Mouse (Mus musculus): ENCODE results near the gene Slc16a8. TPM values are rescaled to one million over a fixed set of nuclear protein-coding genes. Genes with fewer than 3 reads are reported as not detected.
A peak's percentile ranks its signal among the peaks of the same experiment; 100 is the strongest.
"Not testable (repeated sequence)": the region's sequence is repeated elsewhere in the genome, so short reads cannot be mapped to it uniquely, and the experiment has no call there.

Slc16a8 gene
- total and polyA plus RNA-seq, 2 experiments from 2014 or later: 0.67 to 1.8 TPM

DNA sequence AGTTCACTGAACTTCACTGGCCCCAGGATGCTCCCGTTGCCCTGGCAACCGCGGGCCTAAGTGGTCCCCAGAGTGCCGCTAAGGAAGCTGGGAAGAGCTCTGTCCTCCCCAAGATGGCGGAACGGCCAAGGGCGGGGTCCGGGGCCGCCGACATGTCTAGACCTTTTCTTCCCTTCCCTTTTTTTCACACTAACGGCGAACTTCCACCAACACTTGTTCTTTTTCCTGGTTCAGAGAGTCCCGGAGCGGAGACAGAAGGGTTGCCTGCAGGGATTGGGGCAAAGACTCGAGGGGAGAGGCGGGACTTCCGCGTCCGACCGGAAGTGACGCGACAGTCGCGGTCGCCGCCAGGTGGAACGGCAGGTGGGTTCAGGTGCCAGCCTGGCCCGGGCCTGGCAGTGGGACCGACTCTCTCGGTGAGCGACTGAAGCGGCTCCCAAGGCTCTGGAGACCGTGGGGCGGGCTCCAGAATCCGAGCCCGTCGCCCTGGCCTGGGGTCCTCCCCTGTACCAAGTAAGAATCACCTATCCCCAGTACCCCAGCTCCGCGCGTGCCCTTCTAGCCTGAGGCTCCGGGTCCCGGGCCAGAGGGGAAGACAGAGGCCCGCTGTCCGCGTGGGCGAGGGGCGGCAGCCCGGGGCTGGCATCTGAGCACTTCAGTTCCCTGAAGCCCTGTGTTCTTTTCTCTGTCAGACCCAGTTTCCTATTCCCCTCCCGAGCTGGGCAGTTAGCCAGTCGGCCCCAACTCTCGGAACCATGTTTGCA, 25.3 kb downstream of the Slc16a8 start, which contains the start of the genes Pick1 and Gm49486:
TSS of gene Pick1 (plus strand) at position 116 of the 764 bp plus-strand sequence.
TSS of gene Gm49486 (plus strand) at position 334 of the 764 bp plus-strand sequence.
- ATAC-seq (ENCODE audit: insufficient read depth, low read depth): peak; percentile 88
- under 1% methylated on average over 50 of the region's 51 CpGs for WGBS
- no peak for TF ChIP-seq CTCF (IDR thresholded peaks at IDR 0.05; ENCODE audit: low read depth)
- peak; percentile 39; the same call in 1 of the 2 replicates for TF ChIP-seq EP300 (IDR thresholded peaks at IDR 0.05; ENCODE audit: low read depth)

GRCm38 (mm10) chr15:79225780-79226179, 28.8 kb downstream of the Slc16a8 start:
- H3K4me1 ChIP-seq (ENCODE audit: control insufficient read depth, insufficient read depth); H3K4me2 ChIP-seq (ENCODE audit: low read depth, low read length); ATAC-seq (ENCODE audit: insufficient read depth, low read depth); H3K9ac ChIP-seq (replicated peaks; ENCODE audit: low read depth, low read length); H3K4me3 ChIP-seq (ENCODE audit: low read depth, low read length); H3K36me3 ChIP-seq (replicated peaks; ENCODE audit: control insufficient read depth, insufficient read depth, low read length); DNase-seq (ENCODE audit: low spot score); H3K27me3 ChIP-seq (ENCODE audit: control insufficient read depth, insufficient read depth, low read length); H3K9me3 ChIP-seq (replicated peaks; ENCODE audit: control insufficient read depth, low read length); H3K27ac ChIP-seq (ENCODE audit: low read depth): not testable (repeated sequence)
- WGBS: 46% methylated on average over 2 of the region's 2 CpGs

More for the DNA sequence above, 25.3 kb downstream of the Slc16a8 start, which contains the start of the genes Pick1 and Gm49486:
- peak within 1 kb of the TSS; percentile 73 for H3K9ac ChIP-seq (replicated peaks; ENCODE audit: low read depth, low read length)
- H3K4me3 ChIP-seq (ENCODE audit: low read depth, low read length): peak within 1 kb of the TSS; percentile 73
- H3K4me2 ChIP-seq (ENCODE audit: low read depth, low read length): peak within 1 kb of the TSS; percentile 98
- no peaks in the 10 kb centered on the region for H3K9me3 ChIP-seq (replicated peaks; ENCODE audit: control insufficient read depth, low read length)
- DNase-seq (ENCODE audit: low spot score): peak; percentile 87
- H3K27me3 ChIP-seq (ENCODE audit: control insufficient read depth, insufficient read depth, low read length): no peaks in the 10 kb centered on the region
- H3K27ac ChIP-seq (ENCODE audit: low read depth): peak within 1 kb of the TSS; percentile 96
- peaks cover 24% of the 10 kb centered on the region for H3K36me3 ChIP-seq (replicated peaks; ENCODE audit: control insufficient read depth, insufficient read depth, low read length)
- H3K4me1 ChIP-seq (ENCODE audit: control insufficient read depth, insufficient read depth): peaks cover 6% of the 10 kb centered on the region

- ATAC-seq (ENCODE audit: insufficient read depth, low read depth) (peak; percentile 69; the same call in 1 of the 2 replicates), DNase-seq (ENCODE audit: low spot score) (peak; percentile 67)
- Histone ChIP-seq H3K27ac (ENCODE audit: low read depth) (no peak overlapping the region), H3K4me1 (ENCODE audit: control insufficient read depth, insufficient read depth) (peaks cover 4% of the 10 kb centered on the region), H3K9me3 (replicated peaks; ENCODE audit: control insufficient read depth, low read length) (no peaks in the 10 kb centered on the region), H3K4me2 (ENCODE audit: low read depth, low read length) (no peak overlapping the region), H3K27me3 (ENCODE audit: control insufficient read depth, insufficient read depth, low read length) (0 out of 2 replicates have a peak, but pooled peaks cover 6% of the 10 kb centered on the region), H3K36me3 (replicated peaks; ENCODE audit: control insufficient read depth, insufficient read depth, low read length) (no peaks in the 10 kb centered on the region), H3K9ac (replicated peaks; ENCODE audit: low read depth, low read length) (no peak overlapping the region), H3K4me3 (ENCODE audit: low read depth, low read length) (no peak overlapping the region)
- 10% methylated on average over 5 of the region's 5 CpGs for WGBS
- no peak for TF ChIP-seq EP300 (IDR thresholded peaks at IDR 0.05; ENCODE audit: low read depth)
- TF ChIP-seq CTCF (IDR thresholded peaks at IDR 0.05; ENCODE audit: low read depth): peak; percentile 97
Measured at GRCm38 (mm10) chr15:79224685-79225084, 29.9 kb downstream of the Slc16a8 start.

DNA sequence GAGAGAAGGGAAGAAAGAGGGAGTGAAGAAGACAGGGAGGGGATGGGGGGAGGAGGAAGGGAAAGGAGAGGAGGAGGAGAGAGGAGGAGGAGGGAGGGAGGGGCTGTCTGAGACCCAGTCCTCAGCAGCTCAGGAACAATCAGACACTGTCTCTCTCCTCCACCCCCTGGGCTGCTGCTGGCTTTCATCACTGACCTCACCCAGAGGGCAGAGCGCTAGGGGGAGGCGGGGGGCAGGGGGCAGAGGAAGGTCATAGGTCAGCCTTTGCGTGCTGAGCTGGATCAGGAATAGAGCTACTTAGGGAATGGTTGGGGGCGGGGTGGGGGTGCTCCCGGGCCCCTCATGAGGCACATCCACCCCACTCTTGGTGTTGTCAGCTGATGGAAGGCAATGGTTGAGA, 30.9 kb downstream of the Slc16a8 start:
- H3K4me2 ChIP-seq (ENCODE audit: low read depth, low read length): no peak overlapping the region
- TF ChIP-seq EP300 (IDR thresholded peaks at IDR 0.05; ENCODE audit: low read depth): no peak
- no peak for TF ChIP-seq CTCF (IDR thresholded peaks at IDR 0.05; ENCODE audit: low read depth)
- H3K27ac ChIP-seq (ENCODE audit: low read depth): no peak overlapping the region
- ATAC-seq (ENCODE audit: insufficient read depth, low read depth): no peak
- no peak overlapping the region for H3K4me3 ChIP-seq (ENCODE audit: low read depth, low read length)
- 24% methylated on average over 5 of the region's 5 CpGs for WGBS
- 0 out of 2 replicates have a peak, but pooled peaks cover 6% of the 10 kb centered on the region for H3K27me3 ChIP-seq (ENCODE audit: control insufficient read depth, insufficient read depth, low read length)
- H3K9ac ChIP-seq (replicated peaks; ENCODE audit: low read depth, low read length): no peak overlapping the region
- no peaks in the 10 kb centered on the region; the same call in 1 of the 2 replicates for H3K4me1 ChIP-seq (ENCODE audit: control insufficient read depth, insufficient read depth)
- H3K36me3 ChIP-seq (replicated peaks; ENCODE audit: control insufficient read depth, insufficient read depth, low read length): no peaks in the 10 kb centered on the region
- DNase-seq (ENCODE audit: low spot score): no peak
- no peaks in the 10 kb centered on the region for H3K9me3 ChIP-seq (replicated peaks; ENCODE audit: control insufficient read depth, low read length)

DNA sequence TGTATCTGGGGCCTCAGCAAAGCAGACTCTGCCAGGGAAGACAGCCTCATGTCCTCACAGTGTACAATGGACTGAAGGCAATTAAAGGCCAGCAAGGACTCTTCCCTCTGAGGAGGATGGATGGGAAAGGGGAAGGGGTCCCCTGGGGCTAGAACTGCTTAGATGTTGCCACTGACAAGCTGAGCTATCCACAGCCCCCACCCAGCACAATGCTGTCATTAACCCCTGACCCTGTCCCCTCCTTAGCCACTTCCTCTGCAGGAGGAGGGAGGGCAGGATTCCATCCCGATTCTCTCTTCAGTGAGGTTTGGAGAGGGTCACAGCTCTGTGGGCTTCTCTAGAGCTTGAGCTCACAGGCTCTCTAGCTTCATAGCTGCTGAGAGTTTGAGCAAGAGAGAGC, 35.0 kb downstream of the Slc16a8 start:
- Histone ChIP-seq H3K9ac (replicated peaks; ENCODE audit: low read depth, low read length) (no peak overlapping the region), H3K27me3 (ENCODE audit: control insufficient read depth, insufficient read depth, low read length) (0 out of 2 replicates have a peak, but pooled peaks cover 6% of the 10 kb centered on the region), H3K36me3 (replicated peaks; ENCODE audit: control insufficient read depth, insufficient read depth, low read length) (no peaks in the 10 kb centered on the region), H3K4me3 (ENCODE audit: low read depth, low read length) (no peak overlapping the region), H3K9me3 (replicated peaks; ENCODE audit: control insufficient read depth, low read length) (no peaks in the 10 kb centered on the region), H3K4me2 (ENCODE audit: low read depth, low read length) (no peak overlapping the region), H3K27ac (ENCODE audit: low read depth) (no peak overlapping the region), H3K4me1 (ENCODE audit: control insufficient read depth, insufficient read depth) (no peaks in the 10 kb centered on the region; the same call in 1 of the 2 replicates)
- no peak for TF ChIP-seq EP300 (IDR thresholded peaks at IDR 0.05; ENCODE audit: low read depth)
- ATAC-seq (ENCODE audit: insufficient read depth, low read depth) (no peak), DNase-seq (ENCODE audit: low spot score) (no peak)
- WGBS: 13% methylated on average over 1 of the region's 1 CpGs

Data from heart, postnatal 0 days (tissue).